Mouse (Mus musculus): Measurements from ENCODE around the gene Fgf22. TPM values are rescaled to one million over a fixed set of nuclear protein-coding genes. Genes with fewer than 3 reads are reported as not detected.
"Not testable (repeated sequence)": the region's sequence is repeated elsewhere in the genome, so short reads cannot be mapped to it uniquely, and the experiment has no call there.

The Fgf22 gene
- polyA plus RNA-seq, 1 experiment from 2014 or later, result 1.2 TPM

DNA sequence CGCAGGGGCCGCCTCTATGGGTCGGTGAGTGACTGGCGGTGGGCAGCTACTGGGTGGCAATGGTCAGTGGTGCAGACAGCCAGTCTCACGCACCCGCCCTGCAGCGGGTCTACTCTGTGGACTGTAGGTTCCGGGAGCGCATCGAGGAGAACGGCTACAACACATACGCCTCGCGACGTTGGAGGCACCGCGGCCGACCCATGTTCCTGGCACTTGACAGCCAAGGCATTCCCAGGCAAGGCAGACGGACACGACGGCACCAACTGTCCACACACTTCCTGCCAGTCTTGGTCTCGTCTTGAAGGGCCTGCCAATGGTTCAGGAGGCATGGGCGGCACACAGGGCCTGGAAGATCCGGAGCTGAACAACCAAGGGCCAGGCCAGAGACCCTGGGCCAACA lies 1.8 kb downstream of the Fgf22 start:
- 90% methylated on average over 24 of the region's 24 CpGs for WGBS
- peaks cover 17% of the 10 kb centered on the region for H3K4me1 ChIP-seq
- no peaks in the 10 kb centered on the region for H3K9me3 ChIP-seq
- no peak overlapping the region for H3K4me3 ChIP-seq
- H3K27me3 ChIP-seq (replicated peaks), result no peaks in the 10 kb centered on the region
- H3K36me3 ChIP-seq, result peaks cover 59% of the 10 kb centered on the region
- no peak overlapping the region for H3K9ac ChIP-seq
- no peak for ATAC-seq (ENCODE audit: low FRiP score, low read depth)
- H3K27ac ChIP-seq, result no peak overlapping the region
- no peak overlapping the region for H3K4me2 ChIP-seq (replicated peaks)

DNA sequence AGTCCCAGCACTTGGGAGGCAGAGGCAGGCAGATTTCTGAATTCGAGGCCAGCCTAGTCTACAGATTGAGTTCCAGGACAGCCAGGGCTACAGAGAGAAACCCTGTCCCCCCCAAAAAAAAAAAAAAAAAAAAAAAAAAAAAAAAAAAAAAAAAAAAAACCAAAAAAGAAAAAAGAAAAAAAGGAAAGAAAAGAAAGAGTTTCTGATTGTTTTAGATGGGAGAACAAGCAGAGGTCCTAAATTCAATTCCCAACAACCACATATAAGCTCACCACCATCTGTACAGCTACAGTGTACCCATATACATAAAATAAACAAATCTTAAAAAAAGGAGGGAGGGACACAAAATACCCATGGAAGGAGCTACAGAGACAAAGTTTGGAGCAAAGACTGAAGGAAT lies 4.8 kb downstream of the Fgf22 start:
- not testable (repeated sequence) for ATAC-seq (ENCODE audit: low FRiP score, low read depth); H3K27ac ChIP-seq; H3K27me3 ChIP-seq (replicated peaks); H3K4me2 ChIP-seq (replicated peaks); H3K9ac ChIP-seq; H3K9me3 ChIP-seq; H3K4me3 ChIP-seq
- Histone ChIP-seq H3K36me3 (peaks cover 68% of the 10 kb centered on the region), H3K4me1 (peaks cover 16% of the 10 kb centered on the region)
- WGBS, result 86% methylated on average over 1 of the region's 1 CpGs

GRCm38 (mm10) chr10:79760603-79761143 lies 5.8 kb downstream of the Fgf22 start:
- no peaks in the 10 kb centered on the region for H3K27me3 ChIP-seq (replicated peaks)
- H3K4me3 ChIP-seq, result no peak overlapping the region
- no peak overlapping the region for H3K27ac ChIP-seq
- H3K9ac ChIP-seq, result no peak overlapping the region
- H3K36me3 ChIP-seq, result peaks cover 65% of the 10 kb centered on the region
- peaks cover 16% of the 10 kb centered on the region for H3K4me1 ChIP-seq
- no peaks in the 10 kb centered on the region for H3K9me3 ChIP-seq
- no peak for ATAC-seq (ENCODE audit: low FRiP score, low read depth)
- no peak overlapping the region for H3K4me2 ChIP-seq (replicated peaks)
- WGBS, result 92% methylated on average over 11 of the region's 11 CpGs

DNA sequence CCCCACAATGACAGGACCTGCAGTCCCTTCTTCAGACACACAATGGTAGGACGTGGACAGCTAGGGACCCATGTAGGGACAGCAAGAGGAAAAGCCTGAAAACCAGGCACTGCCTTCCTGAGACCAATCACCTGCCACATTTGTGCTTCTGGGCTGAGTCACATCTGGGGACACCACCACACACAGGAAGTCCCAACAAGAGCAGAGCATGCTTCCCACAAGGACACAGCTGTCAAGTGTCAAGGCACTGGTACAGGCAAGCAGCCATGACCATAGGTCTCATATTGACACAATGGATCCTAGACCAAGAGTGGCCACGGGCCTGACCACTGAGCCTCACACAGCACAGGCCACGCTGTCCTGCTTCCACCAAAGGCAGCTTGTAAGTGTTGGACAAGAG lies 8.0 kb downstream of the Fgf22 start:
- Histone ChIP-seq H3K27me3 (replicated peaks) (no peaks in the 10 kb centered on the region), H3K9ac (no peak overlapping the region), H3K4me1 (peaks cover 18% of the 10 kb centered on the region), H3K27ac (no peak overlapping the region), H3K4me2 (replicated peaks) (no peak overlapping the region), H3K4me3 (no peak overlapping the region), H3K9me3 (no peaks in the 10 kb centered on the region), H3K36me3 (peaks cover 45% of the 10 kb centered on the region)
- ATAC-seq (ENCODE audit: low FRiP score, low read depth), result no peak
- WGBS, result 93% methylated on average over 3 of the region's 3 CpGs

DNA sequence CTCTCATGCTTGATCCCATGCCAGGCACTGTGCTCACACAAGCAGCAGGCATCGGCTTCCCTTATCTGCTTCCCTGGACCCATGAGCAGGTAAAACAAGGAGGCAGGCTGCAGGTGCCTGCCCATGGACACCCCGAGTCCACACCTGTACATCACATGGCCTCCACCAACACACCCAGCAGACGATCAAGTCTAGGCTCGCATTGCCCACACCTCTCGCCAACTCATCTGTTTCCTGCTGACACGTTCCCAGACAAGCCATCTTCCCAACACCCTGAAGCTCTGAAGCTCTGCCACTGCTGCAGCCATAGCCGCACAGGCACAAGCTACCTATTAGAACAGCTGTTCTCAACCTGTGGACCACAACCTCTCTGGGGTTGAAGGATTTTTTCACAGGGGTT lies 9.4 kb downstream of the Fgf22 start:
- Histone ChIP-seq H3K27ac (no peak overlapping the region), H3K27me3 (replicated peaks) (no peaks in the 10 kb centered on the region), H3K9me3 (no peaks in the 10 kb centered on the region), H3K36me3 (peaks cover 32% of the 10 kb centered on the region), H3K4me2 (replicated peaks) (no peak overlapping the region; the same call in 1 of the 2 replicates), H3K9ac (0 out of 2 replicates have a peak overlapping the region, but pooled peaks have one; percentile 5), H3K4me3 (no peak overlapping the region), H3K4me1 (peaks cover 23% of the 10 kb centered on the region)
- ATAC-seq (ENCODE audit: low FRiP score, low read depth), result no peak
- 85% methylated on average over 7 of the region's 7 CpGs for WGBS

- Histone ChIP-seq H3K36me3 (peaks cover 23% of the 10 kb centered on the region), H3K9ac (peak overlapping the region; percentile 93), H3K4me2 (replicated peaks) (peak overlapping the region; percentile 97), H3K27me3 (replicated peaks) (no peaks in the 10 kb centered on the region), H3K9me3 (no peaks in the 10 kb centered on the region), H3K4me3 (peak overlapping the region; percentile 95), H3K4me1 (peaks cover 23% of the 10 kb centered on the region), H3K27ac (no peak overlapping the region)
- WGBS, result 76% methylated on average over 2 of the region's 2 CpGs
- ATAC-seq (ENCODE audit: low FRiP score, low read depth), result no peak
Measured at GRCm38 (mm10) chr10:79765228-79765745, 10.4 kb downstream of the Fgf22 start.

- peak overlapping the region; percentile 97 for H3K4me2 ChIP-seq (replicated peaks)
- H3K36me3 ChIP-seq, result peaks cover 15% of the 10 kb centered on the region
- H3K4me1 ChIP-seq, result peaks cover 23% of the 10 kb centered on the region
- peak; percentile 12 for ATAC-seq (ENCODE audit: low FRiP score, low read depth)
- no peaks in the 10 kb centered on the region; the same call in 1 of the 2 replicates for H3K27me3 ChIP-seq (replicated peaks)
- H3K4me3 ChIP-seq, result peak overlapping the region; percentile 95
- 8% methylated on average over 16 of the region's 16 CpGs for WGBS
- H3K9me3 ChIP-seq, result no peaks in the 10 kb centered on the region
- H3K27ac ChIP-seq, result peak overlapping the region; percentile 77; the same call in 1 of the 2 replicates
- peak overlapping the region; percentile 93 for H3K9ac ChIP-seq
Measured at GRCm38 (mm10) chr10:79766001-79766507, 11.2 kb downstream of the Fgf22 start.

DNA sequence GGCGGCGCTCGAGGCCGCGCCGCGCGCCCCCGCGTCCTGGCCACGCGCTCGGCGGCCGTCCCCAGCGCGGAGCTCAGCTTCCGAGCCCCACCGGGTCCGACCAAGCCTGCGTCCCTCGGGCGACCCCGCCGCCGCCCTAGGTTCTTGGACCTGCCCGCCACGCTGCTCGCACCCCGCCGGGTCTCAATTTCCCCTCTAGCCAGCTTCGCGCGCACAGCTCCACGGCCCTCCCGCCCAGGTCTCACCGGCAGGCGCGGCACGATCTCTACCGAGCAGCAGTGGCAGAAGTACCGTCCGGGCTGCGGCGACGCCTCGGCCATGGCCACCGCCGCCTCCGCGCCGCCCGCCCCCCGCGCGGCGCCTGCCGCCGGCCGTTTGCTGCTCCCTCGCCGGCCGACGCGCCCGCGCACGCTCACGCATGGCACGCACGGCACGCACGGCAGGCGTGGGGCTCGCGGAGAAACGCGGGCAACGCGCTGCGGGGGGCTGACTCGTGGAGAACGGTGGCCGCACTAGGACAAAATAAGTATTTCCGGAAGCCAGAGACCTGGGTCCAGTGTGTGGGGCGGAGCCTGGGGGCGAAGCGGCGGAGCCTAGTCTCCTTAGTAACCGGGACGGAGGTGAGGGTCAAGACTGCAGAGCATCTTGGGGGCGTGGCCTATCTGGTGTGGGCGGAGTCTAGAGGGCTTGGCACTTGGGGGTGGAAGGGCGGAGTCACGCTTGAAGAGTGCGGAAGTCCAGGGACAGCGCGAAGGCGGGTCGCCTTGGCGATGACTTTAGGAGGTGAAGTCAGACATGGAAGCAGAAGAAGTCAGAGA lies 11.8 kb downstream of the Fgf22 start, which contains the start of gene Rnf126:
Rnf126 (minus strand) TSS at position 445 of the 818 bp plus-strand sequence.
- ATAC-seq (ENCODE audit: low FRiP score, low read depth), result peak; percentile 92

DNA sequence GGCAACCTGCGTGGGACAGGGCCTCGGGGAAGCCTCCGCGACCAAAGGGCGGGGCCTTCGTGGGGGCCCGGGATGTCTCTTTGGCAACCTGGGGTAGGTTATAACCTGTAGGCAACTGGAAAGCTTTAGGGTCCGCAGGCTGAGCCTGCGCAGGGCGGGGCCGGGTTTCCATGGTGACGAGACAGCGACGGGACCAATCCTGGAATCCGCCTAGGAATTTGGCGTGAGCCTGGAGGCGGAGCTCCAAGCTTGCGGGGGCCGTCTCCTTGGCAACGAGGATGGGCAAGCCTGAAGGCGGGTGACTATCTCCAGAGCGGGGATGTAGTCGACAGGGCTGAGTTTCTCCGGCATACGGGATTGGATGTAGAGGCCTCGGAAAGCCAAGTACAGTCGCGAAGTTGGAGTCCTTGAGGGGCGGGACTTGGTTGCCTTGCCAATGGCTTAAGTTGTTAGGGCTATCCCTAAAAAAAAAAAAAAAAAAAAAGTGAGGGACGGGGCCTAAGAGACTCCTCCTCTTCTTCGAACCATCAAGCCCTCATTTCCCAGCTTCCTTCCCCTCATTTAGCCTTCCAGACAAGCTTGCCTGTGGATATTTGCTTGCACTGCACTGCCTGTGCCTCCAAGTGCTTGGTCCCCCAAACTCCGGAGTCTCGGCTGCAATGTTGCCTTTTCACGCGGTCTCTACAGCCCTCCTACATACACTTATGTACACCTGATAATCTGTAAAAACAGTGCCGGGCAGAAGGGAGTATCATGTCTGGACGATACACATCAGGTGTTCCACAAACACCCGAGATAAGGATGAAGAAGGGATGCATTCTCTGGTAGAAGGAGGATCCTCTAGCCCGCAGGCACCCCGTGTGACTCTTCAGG lies 12.7 kb downstream of the Fgf22 start:
- Histone ChIP-seq H3K27me3 (replicated peaks) (no peaks in the 10 kb centered on the region; the same call in 1 of the 2 replicates), H3K27ac (peak overlapping the region; percentile 70), H3K9ac (peak overlapping the region; percentile 93), H3K4me2 (replicated peaks) (peak overlapping the region; percentile 97), H3K4me3 (peak overlapping the region; percentile 95), H3K9me3 (no peaks in the 10 kb centered on the region), H3K4me1 (peaks cover 23% of the 10 kb centered on the region), H3K36me3 (no peaks in the 10 kb centered on the region; the same call in 1 of the 2 replicates)
- peak; percentile 85 for ATAC-seq (ENCODE audit: low FRiP score, low read depth)
- WGBS, result 12% methylated on average over 40 of the region's 40 CpGs

More for the DNA sequence above, 11.8 kb downstream of the Fgf22 start, which contains the start of gene Rnf126:
- WGBS, result under 1% methylated on average over 101 of the region's 101 CpGs
- Histone ChIP-seq H3K4me2 (replicated peaks) (peak within 1 kb of the TSS; percentile 97), H3K27ac (peak within 1 kb of the TSS; percentile 77), H3K4me1 (peaks cover 23% of the 10 kb centered on the region), H3K9ac (peak within 1 kb of the TSS; percentile 93), H3K27me3 (replicated peaks) (no peaks in the 10 kb centered on the region; the same call in 1 of the 2 replicates), H3K9me3 (no peaks in the 10 kb centered on the region), H3K36me3 (peaks cover 9% of the 10 kb centered on the region), H3K4me3 (peak within 1 kb of the TSS; percentile 95)

- no peaks in the 10 kb centered on the region for H3K36me3 ChIP-seq
- H3K4me3 ChIP-seq, result no peak overlapping the region
- peaks cover 23% of the 10 kb centered on the region for H3K4me1 ChIP-seq
- ATAC-seq (ENCODE audit: low FRiP score, low read depth), result no peak
- H3K9ac ChIP-seq, result no peak overlapping the region
- H3K4me2 ChIP-seq (replicated peaks), result 0 out of 2 replicates have a peak overlapping the region, but pooled peaks have one; percentile 97
- no peaks in the 10 kb centered on the region for H3K9me3 ChIP-seq
- under 1% methylated on average over 5 of the region's 5 CpGs for WGBS
- no peaks in the 10 kb centered on the region; the same call in 1 of the 2 replicates for H3K27me3 ChIP-seq (replicated peaks)
- no peak overlapping the region for H3K27ac ChIP-seq
Measured at GRCm38 (mm10) chr10:79768400-79768799, 13.5 kb downstream of the Fgf22 start.

DNA sequence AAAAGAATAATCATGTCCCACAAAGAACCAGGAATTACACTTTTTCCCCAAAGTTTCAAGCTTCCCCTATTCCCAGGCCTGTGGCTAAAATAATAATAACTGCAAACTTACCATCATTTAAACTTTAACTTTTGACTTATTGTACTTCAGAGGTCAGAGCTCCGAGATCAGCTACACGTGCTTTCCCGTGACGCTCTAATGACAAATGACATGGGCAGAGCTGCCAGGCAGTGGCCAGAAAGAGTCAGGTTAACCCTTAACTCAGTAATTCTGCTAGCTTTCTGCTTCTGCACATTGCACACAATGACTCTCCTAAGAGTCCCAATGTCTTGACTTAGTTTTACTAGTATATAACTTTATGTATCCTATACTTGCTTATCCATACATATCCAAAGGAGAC lies 14.5 kb downstream of the Fgf22 start:
- Histone ChIP-seq H3K9me3 (no peaks in the 10 kb centered on the region), H3K27ac (no peak overlapping the region), H3K4me3 (no peak overlapping the region), H3K36me3 (no peaks in the 10 kb centered on the region), H3K4me1 (peaks cover 23% of the 10 kb centered on the region), H3K27me3 (replicated peaks) (no peaks in the 10 kb centered on the region; the same call in 1 of the 2 replicates), H3K9ac (no peak overlapping the region), H3K4me2 (replicated peaks) (no peak overlapping the region)
- WGBS, result 46% methylated on average over 4 of the region's 4 CpGs
- ATAC-seq (ENCODE audit: low FRiP score, low read depth), result no peak

Data from neural tube, embryonic 12.5 days (tissue).